Mouse (Mus musculus): Measurements from ENCODE around the gene Dab2ip. TPM values are rescaled to one million over a fixed set of nuclear protein-coding genes. Genes with fewer than 3 reads are reported as not detected.
A peak's percentile ranks its signal among the peaks of the same experiment; 100 is the strongest.

The Dab2ip gene
- polyA plus RNA-seq, 1 experiment from 2014 or later, result 9.1 TPM

DNA sequence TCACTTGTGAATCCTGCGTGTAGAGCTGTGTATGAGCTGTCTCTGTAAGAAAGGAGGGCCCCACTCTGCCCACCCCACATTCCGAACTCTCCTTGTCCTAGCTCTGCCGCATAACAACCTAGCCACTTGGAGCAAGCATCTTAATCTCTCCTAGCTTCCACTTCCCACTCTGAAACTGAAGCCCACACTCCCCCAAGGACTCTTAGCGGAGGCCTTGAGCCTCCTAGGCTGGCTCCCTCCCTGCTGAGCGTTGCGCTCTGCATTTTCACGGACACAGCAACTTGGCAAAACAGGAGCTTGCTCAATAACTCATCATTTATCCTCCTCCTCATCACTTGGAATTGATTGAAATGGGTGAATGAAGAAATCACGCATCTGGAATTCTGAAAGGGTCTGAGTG lies 97.9 kb downstream of the Dab2ip start:
- 76% methylated on average over 8 of the region's 8 CpGs for WGBS (ENCODE audit: insufficient replicate concordance)
- H3K27me3 ChIP-seq (ENCODE audit: insufficient read depth, low read length), result 0 out of 2 replicates have a peak, but pooled peaks cover 4% of the 10 kb centered on the region
- no peaks in the 10 kb centered on the region for H3K9me3 ChIP-seq (ENCODE audit: low read length)
- H3K36me3 ChIP-seq (replicated peaks; ENCODE audit: insufficient read depth, low read length), result no peaks in the 10 kb centered on the region
- TF ChIP-seq CTCF (IDR thresholded peaks at IDR 0.05; ENCODE audit: low read depth), result no peak
- TF ChIP-seq EP300 (IDR thresholded peaks at IDR 0.05; ENCODE audit: low read depth), result no peak
- H3K4me1 ChIP-seq (ENCODE audit: insufficient read depth), result peaks cover 6% of the 10 kb centered on the region; the same call in 1 of the 2 replicates
- no peak overlapping the region for H3K9ac ChIP-seq (replicated peaks)
- ATAC-seq (no peak), DNase-seq (no peak)
- no peak overlapping the region for H3K27ac ChIP-seq (ENCODE audit: low read depth)
- H3K4me2 ChIP-seq (ENCODE audit: low read depth, low read length), result no peak overlapping the region
- H3K4me3 ChIP-seq (ENCODE audit: low read depth, low read length), result no peak overlapping the region

- DNase-seq, result no peak
- Histone ChIP-seq H3K4me2 (ENCODE audit: low read depth, low read length) (no peak overlapping the region), H3K36me3 (replicated peaks; ENCODE audit: insufficient read depth, low read length) (no peaks in the 10 kb centered on the region), H3K27ac (ENCODE audit: low read depth) (no peak overlapping the region), H3K4me1 (ENCODE audit: insufficient read depth) (peaks cover 23% of the 10 kb centered on the region), H3K27me3 (ENCODE audit: insufficient read depth, low read length) (peaks cover 12% of the 10 kb centered on the region; the same call in 1 of the 2 replicates), H3K4me3 (ENCODE audit: low read depth, low read length) (no peak overlapping the region), H3K9me3 (ENCODE audit: low read length) (no peaks in the 10 kb centered on the region), H3K9ac (replicated peaks) (no peak overlapping the region)
- peak; percentile 27 for ATAC-seq
- WGBS (ENCODE audit: insufficient replicate concordance), result 46% methylated on average over 3 of the region's 3 CpGs
- TF ChIP-seq CTCF (IDR thresholded peaks at IDR 0.05; ENCODE audit: low read depth) (no peak), EP300 (IDR thresholded peaks at IDR 0.05; ENCODE audit: low read depth) (no peak)
Observed at GRCm38 (mm10) chr2:35658311-35658710, 100.2 kb downstream of the Dab2ip start.

GRCm38 (mm10) chr2:35659578-35660194 lies 101.6 kb downstream of the Dab2ip start:
- Histone ChIP-seq H3K36me3 (replicated peaks; ENCODE audit: insufficient read depth, low read length) (no peaks in the 10 kb centered on the region), H3K9ac (replicated peaks) (no peak overlapping the region), H3K9me3 (ENCODE audit: low read length) (no peaks in the 10 kb centered on the region), H3K4me2 (ENCODE audit: low read depth, low read length) (no peak overlapping the region), H3K4me3 (ENCODE audit: low read depth, low read length) (no peak overlapping the region), H3K4me1 (ENCODE audit: insufficient read depth) (peaks cover 28% of the 10 kb centered on the region), H3K27me3 (ENCODE audit: insufficient read depth, low read length) (peaks cover 12% of the 10 kb centered on the region; the same call in 1 of the 2 replicates), H3K27ac (ENCODE audit: low read depth) (no peak overlapping the region)
- DNase-seq, result no peak
- no peak for TF ChIP-seq EP300 (IDR thresholded peaks at IDR 0.05; ENCODE audit: low read depth)
- no peak for TF ChIP-seq CTCF (IDR thresholded peaks at IDR 0.05; ENCODE audit: low read depth)
- WGBS (ENCODE audit: insufficient replicate concordance), result 55% methylated on average over 5 of the region's 5 CpGs
- ATAC-seq, result no peak

DNA sequence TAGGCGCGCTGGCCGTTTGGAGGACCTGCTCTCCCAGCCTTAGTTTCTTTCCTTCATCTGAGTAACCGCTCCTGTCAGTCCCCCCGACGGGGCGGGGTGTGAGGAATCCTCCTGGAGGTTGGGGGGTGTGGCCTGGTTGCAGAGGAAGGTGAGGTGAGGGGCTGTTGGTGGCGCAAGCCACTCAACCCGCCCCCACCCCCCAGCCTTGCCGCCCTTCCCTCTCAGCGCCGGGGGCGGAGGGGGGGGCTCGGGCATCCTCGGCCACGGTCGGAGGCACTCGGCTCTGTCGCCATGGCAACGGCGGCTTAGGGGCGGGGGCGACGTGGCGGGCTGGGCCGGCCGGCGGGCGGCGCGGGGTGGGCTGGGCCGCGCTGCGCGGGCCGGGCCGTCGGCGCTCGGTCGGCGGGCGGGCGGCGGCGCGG lies 102.9 kb downstream of the Dab2ip start:
- peak; percentile 54 for ATAC-seq
- peak; percentile 77 for DNase-seq
- WGBS (ENCODE audit: insufficient replicate concordance), result 4% methylated on average over 14 of the region's 47 CpGs
- H3K4me2 ChIP-seq (ENCODE audit: low read depth, low read length), result peak overlapping the region; percentile 92
- peak overlapping the region; percentile 71 for H3K9ac ChIP-seq (replicated peaks)
- TF ChIP-seq CTCF (IDR thresholded peaks at IDR 0.05; ENCODE audit: low read depth) (no peak), EP300 (IDR thresholded peaks at IDR 0.05; ENCODE audit: low read depth) (no peak)
- H3K27me3 ChIP-seq (ENCODE audit: insufficient read depth, low read length), result peaks cover 12% of the 10 kb centered on the region; the same call in 1 of the 2 replicates
- H3K4me1 ChIP-seq (ENCODE audit: insufficient read depth), result peaks cover 28% of the 10 kb centered on the region
- peak overlapping the region; percentile 59 for H3K4me3 ChIP-seq (ENCODE audit: low read depth, low read length)
- no peaks in the 10 kb centered on the region for H3K36me3 ChIP-seq (replicated peaks; ENCODE audit: insufficient read depth, low read length)
- H3K9me3 ChIP-seq (ENCODE audit: low read length), result no peaks in the 10 kb centered on the region
- no peak overlapping the region for H3K27ac ChIP-seq (ENCODE audit: low read depth)

DNA sequence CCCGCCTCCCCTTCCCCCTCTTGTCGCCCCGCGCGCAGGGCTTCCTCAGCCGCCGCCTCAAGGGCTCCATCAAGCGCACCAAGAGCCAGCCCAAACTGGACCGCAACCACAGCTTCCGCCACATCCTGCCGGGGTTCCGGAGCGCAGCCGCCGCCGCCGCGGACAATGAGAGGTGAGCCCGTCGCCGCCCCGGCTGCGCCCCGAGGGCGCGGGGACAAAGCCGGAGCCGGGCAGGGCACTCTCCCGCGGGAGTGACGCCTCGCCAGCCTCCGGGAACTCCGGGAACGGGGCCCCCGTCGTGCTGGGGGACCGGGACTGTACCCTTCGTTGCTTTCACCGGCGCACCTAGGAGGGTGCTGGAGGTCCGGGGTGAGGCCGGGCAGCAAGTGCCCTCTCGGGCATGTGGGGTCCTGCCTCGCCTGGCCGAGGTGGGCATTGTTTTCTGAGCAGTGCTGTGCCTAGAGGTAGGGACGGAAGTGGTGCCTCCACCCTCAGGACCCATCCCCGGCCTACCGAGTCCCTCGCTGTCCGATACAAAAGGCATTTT lies 103.5 kb downstream of the Dab2ip start:
- Histone ChIP-seq H3K36me3 (replicated peaks; ENCODE audit: insufficient read depth, low read length) (no peaks in the 10 kb centered on the region), H3K4me1 (ENCODE audit: insufficient read depth) (peaks cover 28% of the 10 kb centered on the region), H3K4me2 (ENCODE audit: low read depth, low read length) (peak overlapping the region; percentile 92), H3K9ac (replicated peaks) (peak overlapping the region; percentile 71), H3K9me3 (ENCODE audit: low read length) (no peaks in the 10 kb centered on the region), H3K27me3 (ENCODE audit: insufficient read depth, low read length) (peaks cover 12% of the 10 kb centered on the region; the same call in 1 of the 2 replicates), H3K27ac (ENCODE audit: low read depth) (no peak overlapping the region), H3K4me3 (ENCODE audit: low read depth, low read length) (peak overlapping the region; percentile 59)
- WGBS (ENCODE audit: insufficient replicate concordance), result 2% methylated on average over 40 of the region's 51 CpGs
- no peak for TF ChIP-seq EP300 (IDR thresholded peaks at IDR 0.05; ENCODE audit: low read depth)
- TF ChIP-seq CTCF (IDR thresholded peaks at IDR 0.05; ENCODE audit: low read depth), result no peak
- ATAC-seq (peak; percentile 62), DNase-seq (peak; percentile 73)

GRCm38 (mm10) chr2:35662001-35662491 lies 104.0 kb downstream of the Dab2ip start:
- Histone ChIP-seq H3K9me3 (ENCODE audit: low read length) (no peaks in the 10 kb centered on the region), H3K27ac (ENCODE audit: low read depth) (no peak overlapping the region), H3K4me2 (ENCODE audit: low read depth, low read length) (peak overlapping the region; percentile 92), H3K4me3 (ENCODE audit: low read depth, low read length) (peak overlapping the region; percentile 59), H3K9ac (replicated peaks) (peak overlapping the region; percentile 71), H3K4me1 (ENCODE audit: insufficient read depth) (peaks cover 28% of the 10 kb centered on the region), H3K36me3 (replicated peaks; ENCODE audit: insufficient read depth, low read length) (no peaks in the 10 kb centered on the region), H3K27me3 (ENCODE audit: insufficient read depth, low read length) (peaks cover 12% of the 10 kb centered on the region; the same call in 1 of the 2 replicates)
- TF ChIP-seq EP300 (IDR thresholded peaks at IDR 0.05; ENCODE audit: low read depth), result no peak
- no peak for TF ChIP-seq CTCF (IDR thresholded peaks at IDR 0.05; ENCODE audit: low read depth)
- WGBS (ENCODE audit: insufficient replicate concordance), result 8% methylated on average over 24 of the region's 24 CpGs
- ATAC-seq (peak; percentile 54), DNase-seq (peak; percentile 25)
